Mouse (Mus musculus): ENCODE data around the gene Cep170b.

The Cep170b gene

DNA sequence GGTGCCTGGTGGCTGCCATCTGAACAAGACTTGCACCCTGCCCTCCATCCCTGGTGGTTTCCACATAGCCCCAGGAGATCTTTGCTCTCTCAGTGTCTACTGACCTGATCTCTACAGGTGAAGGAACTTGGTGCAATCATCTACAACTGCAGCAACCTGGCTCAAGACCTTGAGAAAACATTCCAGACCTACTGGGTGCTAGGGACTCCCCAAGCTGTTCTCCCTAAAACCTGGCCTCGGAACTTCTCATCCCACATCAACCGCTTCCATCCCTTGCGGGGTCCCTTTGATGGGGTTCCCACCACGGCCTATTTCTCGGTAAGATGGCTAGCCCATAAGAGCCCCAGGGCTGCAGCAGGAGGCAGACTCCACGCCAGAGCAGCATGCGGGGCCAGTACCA, 46.3 kb downstream of the Cep170b start:
- DNase-seq, result no peak

DNA sequence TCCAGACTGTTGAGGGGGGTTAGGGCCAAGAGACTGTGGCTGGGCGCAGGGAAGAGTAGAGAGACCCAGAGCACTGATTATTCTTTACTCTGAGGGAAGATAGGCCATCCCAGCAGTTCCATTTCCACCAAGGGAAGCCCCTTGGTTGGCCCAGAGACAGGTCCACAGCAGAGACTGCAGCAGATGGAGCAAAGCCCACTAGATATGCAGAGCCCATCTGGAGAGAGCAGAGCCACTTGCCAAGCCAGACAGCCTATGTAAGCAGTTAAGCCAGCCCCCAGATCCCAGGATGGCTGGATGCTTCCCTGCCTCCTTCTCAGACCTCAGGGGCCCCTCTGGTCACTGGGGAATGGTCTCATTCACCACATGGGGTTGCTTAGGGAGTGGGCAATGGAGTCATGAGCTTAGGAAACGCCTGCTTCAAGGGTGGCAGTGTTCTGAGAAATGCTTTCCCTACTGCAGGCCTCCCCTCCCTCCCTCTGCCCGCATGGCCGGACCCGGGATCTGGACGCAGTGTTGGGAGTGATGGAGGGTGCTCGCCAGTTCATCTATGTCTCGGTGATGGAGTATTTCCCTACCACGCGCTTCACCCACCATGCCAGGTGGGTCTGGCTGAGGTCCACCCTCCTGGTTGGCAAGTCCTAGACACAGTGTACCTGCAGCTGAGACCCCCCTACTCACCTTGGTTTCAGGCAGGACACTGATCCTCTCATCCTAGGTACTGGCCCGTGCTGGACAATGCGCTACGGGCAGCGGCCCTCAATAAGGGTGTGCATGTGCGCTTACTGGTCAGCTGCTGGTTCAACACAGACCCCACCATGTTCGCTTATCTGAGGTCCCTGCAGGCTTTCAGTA, 47.0 kb downstream of the Cep170b start:
- peak; percentile 47 for DNase-seq

DNA sequence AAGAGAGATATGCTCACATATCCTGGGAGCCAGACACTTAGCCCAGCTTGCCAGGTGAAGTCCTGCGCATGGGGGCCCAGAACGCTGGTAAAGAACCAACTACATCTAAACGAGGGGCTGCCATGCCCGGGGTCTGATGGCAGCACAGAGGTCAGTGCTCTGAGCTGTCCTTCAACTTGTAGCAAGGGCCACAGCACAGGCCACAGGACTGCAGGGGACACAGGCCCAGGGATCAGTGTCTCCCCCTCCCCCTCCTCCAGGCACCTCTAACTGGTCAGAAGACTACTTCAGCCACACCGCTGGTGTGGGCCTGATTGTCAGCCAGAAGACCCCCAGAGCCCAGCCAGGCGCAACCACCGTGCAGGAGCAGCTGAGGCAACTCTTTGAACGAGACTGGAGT, 47.9 kb downstream of the Cep170b start:
- DNase-seq, result no peak

DNA sequence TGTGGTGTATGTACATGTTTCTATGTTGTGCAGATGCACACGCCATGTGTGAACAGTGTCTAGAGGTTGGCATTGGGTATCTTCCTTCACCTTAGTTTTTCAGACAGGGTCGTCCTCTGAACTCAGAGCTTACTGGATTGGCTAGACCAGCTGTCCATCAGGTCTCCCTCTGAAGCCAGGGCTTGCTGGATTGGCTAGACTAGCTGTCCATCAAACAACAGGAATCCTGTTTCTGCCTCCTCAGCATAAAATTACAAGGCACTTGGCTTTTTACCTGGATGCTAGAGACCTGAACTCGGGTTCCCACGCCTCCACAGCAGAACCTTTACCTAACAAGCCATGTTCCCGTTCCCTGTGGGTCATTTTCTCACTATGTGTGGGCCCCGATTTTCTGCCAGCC, 48.8 kb downstream of the Cep170b start:
- no peak for DNase-seq

DNA sequence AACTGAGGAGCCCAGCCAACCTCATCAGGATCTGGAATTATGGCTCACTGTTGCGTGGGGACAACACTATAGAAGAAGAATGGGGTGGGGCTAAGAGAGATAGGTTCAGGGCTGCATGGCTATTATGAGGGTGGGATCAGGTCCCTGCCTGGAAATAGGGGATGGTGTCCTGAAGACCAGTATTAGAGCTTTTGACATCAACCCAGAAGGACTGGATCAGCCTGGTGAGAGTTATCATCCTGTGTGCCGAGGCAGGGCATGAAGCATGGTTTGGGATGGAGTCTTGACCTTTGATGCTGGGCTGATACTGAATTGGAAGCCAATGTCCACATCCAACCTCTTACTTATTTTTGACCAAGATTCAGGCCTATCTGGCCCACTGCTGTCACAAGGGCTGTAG, 49.5 kb downstream of the Cep170b start:
- no peak for DNase-seq

DNA sequence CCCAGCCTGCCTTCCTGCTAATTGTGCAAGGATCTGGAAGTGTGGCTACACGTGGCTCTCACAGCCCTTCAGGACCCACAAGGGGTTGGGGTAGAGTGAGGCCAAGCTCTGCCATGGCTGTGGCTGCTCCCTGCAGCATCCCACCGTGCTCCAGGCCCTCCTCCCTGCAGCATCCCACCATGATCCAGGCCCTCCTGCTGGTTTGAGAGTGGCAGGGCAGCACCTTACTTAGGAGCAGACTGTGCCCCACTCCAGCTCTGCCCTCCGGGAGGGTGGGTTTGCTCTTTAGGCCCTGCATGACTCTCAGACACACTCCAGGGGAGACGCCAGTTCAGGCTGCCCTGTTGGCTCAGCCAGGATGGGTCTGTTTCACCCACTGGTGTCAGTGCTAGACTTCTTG, 50.1 kb downstream of the Cep170b start:
- no peak for DNase-seq

DNA sequence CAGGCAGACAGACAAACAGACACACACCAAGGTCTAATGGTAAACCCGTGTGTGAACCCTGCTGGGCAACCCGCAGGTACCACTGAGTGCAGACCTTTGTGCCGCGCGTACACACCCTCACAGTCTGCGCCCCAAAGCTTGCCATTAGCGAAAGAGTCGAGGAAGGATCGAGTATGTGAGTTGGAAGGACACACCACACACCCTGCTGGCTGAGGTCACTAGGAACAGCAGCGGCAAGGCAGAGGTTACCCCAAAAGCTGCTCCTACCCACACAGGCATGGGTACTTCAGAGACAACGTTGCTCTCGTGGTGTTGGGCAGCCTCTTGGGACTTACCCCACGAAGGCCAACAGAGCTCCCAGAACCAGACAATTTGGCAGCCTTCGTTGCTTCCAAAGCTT, 52.1 kb downstream of the Cep170b start:
- DNase-seq, result no peak

DNA sequence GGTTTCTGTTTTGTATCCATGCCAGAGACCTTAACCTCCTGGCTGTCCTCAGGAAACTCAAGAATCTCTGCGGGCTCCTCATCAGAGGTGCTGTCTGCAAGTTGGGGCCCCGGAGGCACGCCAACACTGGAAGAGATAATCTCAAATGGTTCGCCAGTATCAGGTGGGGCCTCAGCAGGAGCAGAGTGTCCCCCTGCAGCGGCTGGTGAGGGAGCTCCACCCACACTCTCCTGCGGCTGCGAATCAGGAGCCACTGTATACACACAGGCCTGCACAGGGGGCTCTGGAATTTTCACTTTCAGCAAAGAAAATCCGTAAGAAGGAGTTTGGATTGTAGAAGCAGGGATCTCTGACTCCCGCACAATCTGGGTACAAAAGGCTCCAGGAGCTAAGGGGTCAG, 53.1 kb downstream of the Cep170b start:
- DNase-seq, result no peak

DNA sequence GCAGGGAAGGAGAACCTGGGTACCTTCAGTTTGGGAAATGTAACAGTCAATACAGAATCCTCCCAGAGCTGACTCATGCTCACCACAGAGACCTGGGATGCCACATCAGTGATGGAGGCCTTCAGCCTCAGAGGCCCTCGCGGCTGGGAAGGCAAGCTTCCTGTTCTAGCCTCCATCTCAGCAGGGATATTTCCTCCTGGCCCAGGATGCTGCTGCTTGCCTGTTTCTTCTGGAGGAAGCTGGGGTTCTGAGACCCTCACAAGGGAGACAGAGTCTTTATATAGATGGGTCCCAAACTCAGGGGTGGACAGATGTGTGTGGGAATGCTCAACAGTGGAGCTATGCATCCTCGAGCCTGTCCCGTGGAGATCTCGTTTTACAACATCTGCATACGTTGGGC, 53.8 kb downstream of the Cep170b start:
- no peak for DNase-seq

DNA sequence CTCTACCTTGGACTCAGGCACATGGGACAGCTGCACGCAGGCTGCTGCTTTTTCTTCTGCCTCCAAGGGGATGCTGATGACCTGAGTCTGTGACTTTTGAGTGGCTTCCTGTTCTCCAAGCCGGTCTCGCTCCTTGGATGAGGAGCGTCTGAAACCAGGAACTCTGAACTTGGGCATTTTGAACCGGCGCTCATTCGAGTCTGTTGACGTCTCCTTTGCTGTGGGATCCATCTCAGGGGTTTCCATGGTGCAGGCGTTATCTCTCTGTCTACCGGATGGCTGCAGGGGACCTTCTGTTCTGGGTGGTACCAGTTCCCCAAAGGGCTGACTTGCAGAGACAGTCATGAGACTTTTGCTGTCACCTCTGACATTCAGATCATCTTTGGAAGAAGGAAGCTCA, 54.2 kb downstream of the Cep170b start:
- no peak for DNase-seq

DNA sequence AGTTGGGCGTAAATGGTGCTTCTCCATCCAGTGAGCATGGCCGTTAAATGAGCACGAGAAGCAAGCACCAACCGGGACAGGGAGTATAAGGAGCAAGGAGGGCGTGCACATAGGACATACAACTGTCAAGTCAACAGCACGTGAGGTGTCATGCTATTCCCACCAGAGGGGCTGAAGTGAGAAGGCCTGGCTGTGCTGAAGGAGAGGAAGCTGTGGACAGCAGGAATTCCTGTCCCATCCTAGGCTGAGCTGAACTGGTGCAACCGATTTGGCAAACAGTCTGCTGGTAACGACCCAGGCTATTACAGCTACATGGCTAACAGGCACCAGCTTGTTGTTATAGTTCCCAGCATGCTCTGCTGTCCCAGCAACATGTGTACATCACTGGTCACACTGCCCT, 70.8 kb downstream of the Cep170b start:
- no peak for DNase-seq

DNA sequence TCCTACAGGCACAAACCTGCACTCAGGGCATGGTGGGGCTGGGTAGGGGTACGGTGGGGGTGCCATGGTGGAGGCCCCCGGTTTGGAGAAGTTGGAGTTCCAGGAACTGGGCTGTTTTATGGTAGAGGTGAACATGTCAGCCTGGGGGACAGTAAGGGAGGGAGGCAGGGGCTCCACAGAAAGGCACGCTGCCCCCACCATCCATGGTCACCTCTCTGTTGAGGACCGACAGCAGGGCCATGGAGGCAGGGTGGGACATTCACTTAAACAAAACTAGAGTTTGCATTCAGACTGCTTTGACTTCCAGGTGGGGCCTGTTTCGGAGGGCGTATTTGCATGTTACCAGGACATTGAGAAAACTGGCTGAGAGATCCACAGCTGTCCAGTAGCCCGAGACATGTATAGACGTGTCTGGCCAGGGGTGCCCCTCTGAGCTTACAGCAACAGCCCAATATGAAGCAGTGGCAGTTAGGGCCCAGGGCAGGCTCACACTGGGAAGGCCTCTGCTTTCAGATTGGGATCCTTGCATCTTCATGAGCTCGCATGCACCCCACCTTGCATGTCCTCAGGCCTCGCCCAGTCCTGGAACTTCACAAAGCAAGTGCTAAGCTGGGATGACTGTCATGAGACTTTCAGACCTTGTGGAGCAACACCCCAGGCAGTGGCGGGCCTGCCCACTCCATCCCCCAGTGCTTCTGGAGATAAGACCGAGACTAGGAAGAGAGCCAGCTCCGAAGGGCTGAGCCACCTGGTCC, 73.5 kb downstream of the Cep170b start:
- no peak for DNase-seq

DNA sequence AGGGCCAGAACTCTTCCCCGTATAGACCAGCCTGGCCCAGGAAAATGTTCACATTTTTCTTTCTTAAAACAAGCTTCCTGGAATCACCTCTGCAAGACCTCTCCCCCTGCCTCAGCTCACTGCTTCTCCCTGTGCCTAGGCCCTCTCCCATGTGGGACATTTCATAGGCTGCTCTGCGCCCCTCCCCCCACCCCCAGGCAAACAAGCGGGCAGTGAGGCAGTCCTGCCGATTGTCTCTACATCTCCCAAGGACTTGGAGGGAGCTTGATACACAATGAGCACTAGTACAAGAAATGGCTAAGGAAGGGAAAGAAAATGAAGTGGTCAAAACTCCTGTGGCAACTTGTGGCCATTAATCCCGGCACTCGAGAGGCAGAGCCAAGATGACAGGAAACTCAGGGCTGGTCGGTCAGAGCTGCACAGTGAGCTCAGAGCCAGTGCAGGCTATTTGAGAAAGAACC, 74.1 kb downstream of the Cep170b start:
- DNase-seq, result no peak

DNA sequence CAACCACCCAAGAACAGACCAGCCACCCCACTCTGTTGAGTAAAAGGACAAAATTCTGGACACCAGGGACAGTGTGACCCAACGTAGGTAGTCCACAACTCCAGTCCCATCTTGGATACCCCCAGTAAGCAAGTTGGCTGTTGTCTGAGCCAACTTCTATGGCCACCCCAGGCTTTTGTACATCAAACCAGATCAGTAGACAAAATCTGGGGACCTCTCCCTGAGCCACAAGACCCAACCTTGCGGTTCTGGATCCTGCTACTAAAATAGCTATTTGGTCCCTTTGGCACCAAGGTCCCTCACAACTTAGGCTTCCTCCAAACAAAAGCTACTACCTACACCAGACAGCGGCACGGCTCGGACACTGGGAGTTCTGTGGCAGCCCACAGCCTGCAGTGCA, 74.7 kb downstream of the Cep170b start:
- DNase-seq, result no peak

DNA sequence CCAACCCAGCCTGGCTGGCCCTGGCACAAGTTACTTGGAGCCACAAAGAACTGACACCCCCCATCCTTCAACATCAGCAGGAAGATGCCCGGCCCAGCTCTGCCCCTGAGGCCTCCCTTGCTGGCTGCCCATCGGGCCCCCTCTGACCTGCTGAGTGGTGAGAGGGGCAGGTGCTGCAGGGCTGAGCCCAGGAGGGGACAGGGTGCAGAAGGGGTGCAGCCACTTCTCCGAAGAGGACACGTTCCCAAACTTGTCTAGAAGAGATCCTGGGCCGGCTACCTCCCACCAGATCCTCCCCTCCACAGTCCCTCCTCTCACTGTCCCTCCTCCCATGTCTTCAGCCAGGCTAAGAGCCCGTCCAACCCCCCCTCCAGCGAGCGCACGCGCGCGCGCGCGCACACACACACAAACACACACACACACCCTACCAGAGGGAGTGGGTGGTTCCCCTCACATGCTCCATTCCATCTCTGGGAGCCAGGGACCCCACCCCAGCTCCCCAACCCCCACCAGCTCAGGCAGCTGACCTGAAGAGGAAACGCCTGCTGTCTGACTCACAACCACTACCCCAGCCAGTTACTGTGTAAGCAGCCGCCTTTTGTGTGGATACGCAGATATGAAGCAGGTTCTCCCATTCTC, 75.3 kb downstream of the Cep170b start:
- no peak for DNase-seq
